Mouse (Mus musculus) midbrain, postnatal 0 days (tissue): Measurements from ENCODE around the gene C1qtnf1. TPM values are rescaled to one million over a fixed set of nuclear protein-coding genes. Genes with fewer than 3 reads are reported as not detected.

Experiments
- ATAC-seq: fragments of 200-750 bp; cut with Nextera tagmentation; 2 replicates; pipeline ENCODE4 v1.8.0; 2017; ENCODE audit warnings: moderate number of reproducible peaks, mild to moderate bottlenecking, moderate TSS enrichment, moderate library complexity; ENCODE audit not compliant: low FRiP score
- DNase-seq: peaks from one replicate; pipeline ENCODE4 v3.0.0-alpha.2; 2015; ENCODE audit warnings: low spot score
- H3K27ac ChIP-seq: fragments of 300-500 bp; sonication (generic); 2 replicates; pipeline ENCODE4 v1.5.1; 2014; ENCODE audit warnings: low read depth, mild to moderate bottlenecking, low read length, mixed read lengths
- H3K27me3 ChIP-seq: fragments of 300-500 bp; sonication (generic); 2 replicates; pipeline ENCODE4 v1.6.1; 2014; ENCODE audit warnings: low read length, control low read depth, mixed read lengths; ENCODE audit not compliant: insufficient read depth
- H3K36me3 ChIP-seq: fragments of 300-500 bp; sonication (generic); 2 replicates; pipeline ENCODE4 v1.6.1; 2014; ENCODE audit warnings: low read length, control low read depth, mixed read lengths; ENCODE audit not compliant: insufficient read depth
- H3K4me1 ChIP-seq: fragments of 300-500 bp; sonication (generic); 2 replicates; pipeline ENCODE4 v1.6.1; 2014; ENCODE audit warnings: mild to moderate bottlenecking, control low read depth, antibody characterized with exemption, low read length, mixed read lengths; ENCODE audit not compliant: insufficient read depth
- H3K4me2 ChIP-seq: fragments of 300-500 bp; sonication (generic); 2 replicates; pipeline ENCODE4 v1.6.1; 2014; ENCODE audit warnings: low read depth, mild to moderate bottlenecking, low read length, mixed read lengths; ENCODE audit not compliant: poor library complexity, severe bottlenecking
- H3K4me3 ChIP-seq: fragments of 300-500 bp; sonication (generic); 2 replicates; pipeline ENCODE4 v1.5.1; 2014; ENCODE audit warnings: low read depth, mild to moderate bottlenecking, low read length, moderate library complexity
- H3K9ac ChIP-seq: fragments of 300-500 bp; sonication (generic); replicated peaks from 2 replicates; pipeline ENCODE4 v1.6.1; 2014; ENCODE audit warnings: mild to moderate bottlenecking, low read length, moderate library complexity, mixed read lengths; ENCODE audit not compliant: poor library complexity, severe bottlenecking
- H3K9me3 ChIP-seq: fragments of 300-500 bp; sonication (generic); 2 replicates; pipeline ENCODE4 v1.6.1; 2016; ENCODE audit warnings: low read length, control low read depth
- CTCF ChIP-seq: IDR thresholded peaks from 2 replicates; pipeline ENCODE4 v1.5.1; 2016; ENCODE audit warnings: antibody characterized with exemption, mild to moderate bottlenecking
- WGBS: fragments of 180-500 bp; shearing (Covaris S2); extraction: QIAGEN DNeasy Blood & Tissue Kit; methylation state at CpG from one replicate; pipeline ENCODE4 v1.1.7; 2014; 5-methylcytosine and 5-hydroxymethylcytosine counted together
- polyA plus RNA-seq: library from polyadenylated mRNA; unstranded; fragments of >200 nt; fragmentation: Nextera tagmentation; extraction: Ambion mirVana; gene quantifications from 2 replicates; pipeline ENCODE4 v1.2.1, GENCODE M21; 2015
- total RNA-seq: library from RNA; depleted of rRNA; stranded (reverse); fragments of >200 nt; gene quantifications from 2 replicates; pipeline ENCODE4 v1.2.3, GENCODE M21; 2014

Gene C1qtnf1
- total and polyA plus RNA-seq, 2 experiments from 2014 or later, result 5.2 to 8.7 TPM

GRCm38 (mm10) chr11:118403183-118403582 lies 24.8 kb upstream of the C1qtnf1 start:
- Histone ChIP-seq H3K27ac (no peak overlapping the region), H3K9me3 (no peaks in the 10 kb centered on the region), H3K4me1 (no peaks in the 10 kb centered on the region), H3K36me3 (peaks cover 23% of the 10 kb centered on the region), H3K27me3 (no peaks in the 10 kb centered on the region), H3K4me3 (no peak overlapping the region), H3K9ac (no peak overlapping the region), H3K4me2 (no peak overlapping the region)
- ATAC-seq, result no peak
- WGBS, result 90% methylated on average over 2 of the region's 2 CpGs
- no peak for TF ChIP-seq CTCF
- no peak for DNase-seq

- WGBS, result 69% methylated on average over 6 of the region's 6 CpGs
- H3K4me2 ChIP-seq, result no peak overlapping the region
- H3K36me3 ChIP-seq, result peaks cover 31% of the 10 kb centered on the region
- H3K4me3 ChIP-seq, result no peak overlapping the region
- no peaks in the 10 kb centered on the region for H3K27me3 ChIP-seq
- H3K27ac ChIP-seq, result no peak overlapping the region
- ATAC-seq, result no peak
- H3K9me3 ChIP-seq, result no peaks in the 10 kb centered on the region
- no peak for TF ChIP-seq CTCF
- DNase-seq, result no peak
- H3K4me1 ChIP-seq, result no peaks in the 10 kb centered on the region
- no peak overlapping the region for H3K9ac ChIP-seq
Observed at GRCm38 (mm10) chr11:118403951-118404899, 23.8 kb upstream of the C1qtnf1 start.

- no peaks in the 10 kb centered on the region for H3K9me3 ChIP-seq
- no peak for DNase-seq
- no peak overlapping the region for H3K27ac ChIP-seq
- peaks cover 38% of the 10 kb centered on the region for H3K36me3 ChIP-seq
- H3K27me3 ChIP-seq, result no peaks in the 10 kb centered on the region
- no peak for ATAC-seq
- H3K9ac ChIP-seq, result no peak overlapping the region
- TF ChIP-seq CTCF, result no peak
- H3K4me2 ChIP-seq, result no peak overlapping the region
- 97% methylated on average over 8 of the region's 8 CpGs for WGBS
- H3K4me3 ChIP-seq, result no peak overlapping the region
- H3K4me1 ChIP-seq, result no peaks in the 10 kb centered on the region
Observed at GRCm38 (mm10) chr11:118405311-118405710, 22.7 kb upstream of the C1qtnf1 start.

GRCm38 (mm10) chr11:118406521-118406920 lies 21.5 kb upstream of the C1qtnf1 start:
- Histone ChIP-seq H3K36me3 (peaks cover 48% of the 10 kb centered on the region), H3K9ac (no peak overlapping the region)
- TF ChIP-seq CTCF, result no peak

GRCm38 (mm10) chr11:118407318-118407910 lies 20.6 kb upstream of the C1qtnf1 start:
- H3K4me2 ChIP-seq, result no peak overlapping the region
- no peak overlapping the region for H3K9ac ChIP-seq
- no peak overlapping the region for H3K27ac ChIP-seq
- no peaks in the 10 kb centered on the region for H3K27me3 ChIP-seq
- ATAC-seq, result no peak
- H3K9me3 ChIP-seq, result no peaks in the 10 kb centered on the region
- 87% methylated on average over 23 of the region's 23 CpGs for WGBS
- peak; percentile 39 for TF ChIP-seq CTCF
- peaks cover 48% of the 10 kb centered on the region for H3K36me3 ChIP-seq
- H3K4me1 ChIP-seq, result no peaks in the 10 kb centered on the region
- no peak overlapping the region for H3K4me3 ChIP-seq
- DNase-seq, result no peak

More at GRCm38 (mm10) chr11:118406521-118406920, 21.5 kb upstream of the C1qtnf1 start:
- ATAC-seq, result no peak
- Histone ChIP-seq H3K4me1 (no peaks in the 10 kb centered on the region), H3K9me3 (no peaks in the 10 kb centered on the region), H3K27me3 (no peaks in the 10 kb centered on the region), H3K4me3 (no peak overlapping the region), H3K27ac (no peak overlapping the region), H3K4me2 (no peak overlapping the region)
- 93% methylated on average over 5 of the region's 5 CpGs for WGBS
- DNase-seq, result no peak
